Mouse (Mus musculus): Measurements from ENCODE around the gene Ccdc170. TPM values are rescaled to one million over a fixed set of nuclear protein-coding genes. Genes with fewer than 3 reads are reported as not detected.

Ccdc170 gene
- polyA plus RNA-seq (2015; fragmentation: Nextera tagmentation; extraction: Ambion mirVana): 0.41 and 0.56 TPM in 2 replicates

DNA sequence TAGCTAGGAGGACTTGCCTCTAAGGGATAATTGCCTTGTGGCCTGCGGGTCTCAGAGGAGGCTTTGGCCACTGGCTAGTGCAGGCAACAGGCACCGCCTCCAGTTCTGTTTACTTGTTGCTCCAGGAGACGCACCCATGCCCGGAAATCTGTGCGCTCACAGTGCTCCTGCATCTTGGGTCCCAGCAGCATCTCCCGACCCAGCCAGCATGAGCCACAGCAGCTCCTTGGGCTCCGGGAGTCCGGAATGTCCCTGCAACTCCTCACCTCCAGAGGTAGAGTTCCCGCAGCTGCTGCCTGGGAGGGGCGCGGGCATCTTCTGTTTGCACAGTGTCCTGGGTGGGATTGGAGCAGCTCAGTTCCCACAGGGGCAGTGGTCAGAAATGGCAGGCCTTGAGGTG is at the start of gene Ccdc170:
TSS of gene Ccdc170 (plus strand) at position 148 of the 400 bp plus-strand sequence.

DNA sequence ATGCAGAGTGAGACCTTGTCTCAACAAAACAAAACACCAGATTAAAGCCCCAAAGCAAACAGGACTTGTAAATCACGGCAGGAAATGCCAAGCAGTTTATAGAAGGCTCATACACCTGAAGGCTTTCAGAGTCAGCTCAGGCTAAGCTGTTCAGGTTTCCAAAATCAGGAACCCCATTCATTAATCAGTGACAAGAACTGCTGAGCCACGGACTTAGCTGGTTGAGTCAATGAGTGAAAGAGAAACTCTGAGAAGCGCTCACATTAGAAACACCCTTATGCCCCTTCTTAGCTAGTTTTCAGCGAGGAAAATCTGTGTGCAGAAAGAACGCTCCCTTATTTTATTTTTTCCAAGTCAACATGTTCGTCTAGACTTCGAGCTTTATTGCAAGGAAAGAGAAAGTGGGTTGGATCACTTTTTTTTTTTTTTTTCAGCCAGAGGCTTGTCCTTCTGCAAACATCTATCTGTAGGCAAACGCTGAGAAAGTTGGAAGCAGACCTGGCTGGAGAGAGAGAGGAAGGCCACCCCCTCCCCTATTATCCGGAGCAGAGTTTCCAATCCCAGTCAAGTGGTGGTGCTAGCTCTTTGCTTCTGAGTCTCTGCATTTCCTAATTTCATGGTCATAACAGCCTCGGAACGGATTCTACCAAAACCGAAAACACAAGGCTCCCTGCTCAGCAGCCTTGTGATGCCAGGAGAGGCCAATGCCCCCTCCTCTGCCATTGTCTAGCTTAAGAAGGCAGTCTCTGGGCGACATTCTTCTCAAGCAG is 129.3 kb downstream of the Ccdc170 start, which contains the start of gene Esr1:
TSS of gene Esr1 (plus strand) at position 208 of the 770 bp plus-strand sequence.

Other genes starting within 250 kb of the Ccdc170 start
- gene Akap12, start 216.1 kb upstream of the Ccdc170 start, polyA plus RNA-seq (2015; fragmentation: Nextera tagmentation; extraction: Ambion mirVana): 36.3 and 38.6 TPM in 2 replicates
- gene Zbtb2, start 94.4 kb upstream of the Ccdc170 start, polyA plus RNA-seq (2015; fragmentation: Nextera tagmentation; extraction: Ambion mirVana): 9.1 and 9.3 TPM in 2 replicates
- gene Rmnd1, start 50.1 kb upstream of the Ccdc170 start, polyA plus RNA-seq (2015; fragmentation: Nextera tagmentation; extraction: Ambion mirVana): 27.9 and 29.9 TPM in 2 replicates
- gene Armt1, start 50.0 kb upstream of the Ccdc170 start, polyA plus RNA-seq (2015; fragmentation: Nextera tagmentation; extraction: Ambion mirVana): 8.8 and 9.0 TPM in 2 replicates
- gene Esr1, start 129.1 kb downstream of the Ccdc170 start, polyA plus RNA-seq (2015; fragmentation: Nextera tagmentation; extraction: Ambion mirVana): 1.1 and 1.7 TPM in 2 replicates